Mouse (Mus musculus) brain, embryonic 14.5 days (tissue): ENCODE measurements at regions not wholly inside any gene's neighbourhood (a gene's known extent, or its start where the extent isn't known, plus 50 kb on each side); places are given as distances from the start of the nearest gene placed in this dataset.

Experiments used
- CTCF ChIP-seq: fragments of 200-500 bp; IDR thresholded peaks from 2 replicates; pipeline ENCODE4 v1.5.1; 2012; ENCODE audit warnings: inconsistent platforms, mild to moderate bottlenecking, moderate library complexity, borderline replicate concordance; ENCODE audit not compliant: insufficient read depth, insufficient read length; ENCODE audit errors: extremely low read depth
- POLR2A ChIP-seq: fragments of 200-500 bp; IDR thresholded peaks from 2 replicates; pipeline ENCODE4 v1.6.1; 2012; ENCODE audit warnings: mild to moderate bottlenecking, inconsistent platforms, borderline replicate concordance; ENCODE audit not compliant: poor library complexity, insufficient read depth, insufficient read length, severe bottlenecking; ENCODE audit errors: extremely low read depth

- TF ChIP-seq CTCF (no peak), POLR2A (no peak)
Observed at GRCm38 (mm10) chr6:13298171-13298570, 73.4 kb upstream of the Vwde start.
